Mouse (Mus musculus): ENCODE results near the gene Mgme1. TPM values are rescaled to one million over a fixed set of nuclear protein-coding genes. Genes with fewer than 3 reads are reported as not detected.

The Mgme1 gene
- 2.6 and 3.9 TPM in 2 replicates for polyA plus RNA-seq (2012; rRNA removed)

DNA sequence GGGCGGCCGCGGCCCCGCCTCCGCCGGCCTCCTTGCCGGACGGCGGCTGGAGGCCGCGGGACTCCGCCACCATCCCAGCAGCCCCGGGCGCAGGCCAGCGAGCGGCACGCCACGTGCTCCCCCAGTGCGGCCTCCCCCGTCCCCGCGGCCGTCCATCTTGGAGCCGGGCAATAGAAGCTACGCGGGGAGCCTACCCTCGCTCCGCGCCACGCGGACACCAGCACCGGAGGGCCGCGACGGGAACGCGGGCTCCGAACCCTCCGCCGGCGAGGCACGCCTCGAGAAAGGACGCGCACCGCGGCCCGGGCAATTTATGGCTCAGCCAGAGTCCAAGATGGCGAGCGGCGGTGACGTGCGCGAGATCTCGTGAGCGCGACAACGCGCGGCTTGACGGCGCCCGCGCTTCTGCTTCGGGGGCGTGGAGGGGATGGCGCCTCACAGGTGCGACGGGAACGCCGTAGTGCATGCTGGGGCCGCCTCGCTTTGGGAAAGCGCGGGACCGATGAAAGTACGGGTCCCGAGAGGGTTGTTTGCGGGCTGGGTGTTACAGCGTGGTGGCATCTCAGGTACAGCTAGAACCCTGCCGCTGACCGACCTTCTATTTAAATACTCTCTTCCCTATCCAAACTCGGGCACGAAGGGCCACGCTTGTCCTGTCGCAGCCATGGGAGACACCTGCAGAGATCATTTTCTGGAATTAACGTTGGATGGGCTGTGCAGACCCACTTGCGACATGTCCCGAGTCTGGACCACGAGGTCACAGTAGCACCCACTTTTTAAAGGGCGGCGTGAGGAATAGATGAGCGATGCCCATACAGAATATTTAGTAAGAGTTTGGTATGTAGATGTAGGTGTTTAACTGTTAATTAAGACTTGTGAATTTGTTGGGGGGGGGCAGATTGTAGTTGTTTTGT lies at the start of gene Mgme1, which contains the start of gene Snx5:
TSS of gene Mgme1 (plus strand) at position 157 of the 914 bp plus-strand sequence.
TSS of gene Snx5 (minus strand) at position 400 of the 914 bp plus-strand sequence.
- peak; percentile 95 for DNase-seq
- H3K4me3 ChIP-seq (replicated peaks; ENCODE audit: extremely low read depth, low read depth, low read length): peak within 1 kb of the TSS; percentile 90
- peaks cover 2% of the 10 kb centered on the region; the same call in 1 of the 2 replicates for H3K4me1 ChIP-seq (ENCODE audit: control insufficient read depth, insufficient read depth, low read length)
- WGBS: under 1% methylated on average over 93 of the region's 93 CpGs
- TF ChIP-seq POLR2A (IDR thresholded peaks at IDR 0.05; ENCODE audit: borderline replicate concordance, extremely low read depth, low read depth, low read length): peak; percentile 66; the same call in 1 of the 2 replicates
- no peak for TF ChIP-seq CTCF (IDR thresholded peaks at IDR 0.05; ENCODE audit: insufficient read depth, low read length)

DNA sequence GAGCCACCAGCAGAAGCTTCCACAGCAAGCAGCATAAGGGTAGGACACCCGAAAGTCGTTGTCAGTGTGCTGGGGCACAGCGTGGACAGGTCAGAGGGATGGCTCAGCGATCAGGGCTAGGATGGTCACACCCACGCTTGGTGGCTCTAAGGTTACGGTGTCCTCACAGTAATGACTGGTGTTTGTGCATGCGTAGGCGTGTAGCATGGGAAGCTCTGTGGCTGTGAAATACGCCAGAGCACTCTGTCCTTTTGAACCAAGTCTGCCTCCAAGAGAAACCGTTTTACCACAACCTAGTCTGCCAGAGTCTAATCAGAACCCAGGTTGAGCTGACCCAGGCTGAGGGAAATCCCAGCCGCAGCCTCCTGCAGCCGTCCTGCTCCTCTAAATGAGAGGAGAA lies 46.1 kb upstream of the Mgme1 start:
- no peak for DNase-seq
- 56% methylated on average over 12 of the region's 12 CpGs for WGBS
- Histone ChIP-seq H3K4me1 (ENCODE audit: control insufficient read depth, insufficient read depth, low read length) (no peaks in the 10 kb centered on the region), H3K4me3 (replicated peaks; ENCODE audit: extremely low read depth, low read depth, low read length) (no peak overlapping the region)
- TF ChIP-seq POLR2A (IDR thresholded peaks at IDR 0.05; ENCODE audit: borderline replicate concordance, extremely low read depth, low read depth, low read length) (no peak), CTCF (IDR thresholded peaks at IDR 0.05; ENCODE audit: insufficient read depth, low read length) (no peak)

DNA sequence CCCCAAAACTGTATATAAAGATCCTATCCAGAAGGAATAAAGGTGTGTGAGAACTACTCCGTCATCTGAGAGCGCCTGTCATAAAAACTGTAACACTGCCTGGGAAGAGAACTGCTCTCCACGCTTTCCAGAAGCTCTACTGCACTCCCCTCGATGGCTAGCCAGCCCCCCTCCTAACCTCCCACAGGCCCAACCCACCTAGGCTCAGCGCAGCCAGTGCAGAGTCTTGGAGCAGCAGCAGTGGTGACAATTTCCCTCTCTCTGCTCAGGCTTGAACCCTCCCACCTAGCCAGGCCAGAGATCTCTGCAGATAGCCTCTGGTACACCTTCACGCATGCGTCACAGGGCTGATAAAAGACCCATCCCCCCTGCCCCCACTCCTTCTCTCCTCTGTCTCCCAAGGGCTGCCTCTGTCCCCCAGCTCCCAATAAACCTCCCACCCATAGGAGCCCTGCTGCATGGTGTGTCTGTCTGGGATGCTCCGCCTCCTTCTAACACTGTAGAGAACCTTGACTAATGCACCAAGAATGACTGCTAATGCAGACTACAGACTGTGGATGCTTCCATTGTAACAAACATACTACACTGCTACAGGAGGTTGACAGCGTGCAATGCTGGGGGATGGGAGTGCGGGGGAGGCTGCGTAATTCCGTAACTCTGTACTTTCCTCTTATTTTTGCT lies 43.4 kb upstream of the Mgme1 start:
- TF ChIP-seq POLR2A (IDR thresholded peaks at IDR 0.05; ENCODE audit: borderline replicate concordance, extremely low read depth, low read depth, low read length): no peak
- TF ChIP-seq CTCF (IDR thresholded peaks at IDR 0.05; ENCODE audit: insufficient read depth, low read length): no peak
- DNase-seq: no peak
- no peaks in the 10 kb centered on the region for H3K4me1 ChIP-seq (ENCODE audit: control insufficient read depth, insufficient read depth, low read length)
- no peak overlapping the region for H3K4me3 ChIP-seq (replicated peaks; ENCODE audit: extremely low read depth, low read depth, low read length)
- 90% methylated on average over 12 of the region's 12 CpGs for WGBS

DNA sequence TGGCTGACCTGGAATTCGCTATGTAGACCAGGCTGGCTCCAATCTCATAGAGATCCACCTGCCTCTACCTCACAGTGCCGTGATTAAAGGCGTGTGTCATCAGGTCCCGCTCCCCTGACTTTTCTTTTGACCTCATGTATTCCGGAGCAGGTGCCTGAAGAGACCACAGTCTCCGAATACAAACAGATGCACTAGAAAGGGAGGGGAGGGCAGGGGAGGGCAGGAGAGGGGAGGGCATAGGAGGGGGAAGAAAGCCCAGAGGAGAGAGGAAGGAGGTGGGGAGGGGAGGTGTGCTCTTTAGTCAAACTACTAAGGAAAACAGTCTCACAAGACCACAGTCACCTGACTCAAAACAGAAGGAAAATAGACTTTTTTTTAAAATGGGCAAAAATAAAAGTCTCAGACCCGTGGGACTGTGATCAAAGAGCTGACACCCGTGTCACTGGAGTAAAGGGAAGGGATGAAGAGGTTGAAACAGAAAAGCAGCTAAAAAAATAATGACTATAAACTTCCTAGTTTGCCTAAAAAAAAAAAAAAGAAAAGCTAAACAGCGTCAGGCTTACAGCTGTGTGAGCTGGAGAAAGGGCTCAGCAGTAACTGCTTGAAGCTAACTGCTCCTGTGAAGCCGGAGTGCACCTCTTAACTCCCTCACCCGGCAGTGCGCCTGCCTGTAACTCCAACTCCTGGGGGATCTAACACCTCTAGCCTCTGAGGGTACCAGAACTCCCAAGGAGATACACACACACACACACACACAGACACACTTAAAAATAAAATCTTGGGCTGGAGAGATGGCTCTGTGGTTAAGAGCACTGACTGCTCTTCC lies 41.7 kb upstream of the Mgme1 start:
- TF ChIP-seq CTCF (IDR thresholded peaks at IDR 0.05; ENCODE audit: insufficient read depth, low read length): no peak
- no peak for TF ChIP-seq POLR2A (IDR thresholded peaks at IDR 0.05; ENCODE audit: borderline replicate concordance, extremely low read depth, low read depth, low read length)
- 70% methylated on average over 12 of the region's 12 CpGs for WGBS
- no peak for DNase-seq
- H3K4me3 ChIP-seq (replicated peaks; ENCODE audit: extremely low read depth, low read depth, low read length): no peak overlapping the region
- no peaks in the 10 kb centered on the region for H3K4me1 ChIP-seq (ENCODE audit: control insufficient read depth, insufficient read depth, low read length)

DNA sequence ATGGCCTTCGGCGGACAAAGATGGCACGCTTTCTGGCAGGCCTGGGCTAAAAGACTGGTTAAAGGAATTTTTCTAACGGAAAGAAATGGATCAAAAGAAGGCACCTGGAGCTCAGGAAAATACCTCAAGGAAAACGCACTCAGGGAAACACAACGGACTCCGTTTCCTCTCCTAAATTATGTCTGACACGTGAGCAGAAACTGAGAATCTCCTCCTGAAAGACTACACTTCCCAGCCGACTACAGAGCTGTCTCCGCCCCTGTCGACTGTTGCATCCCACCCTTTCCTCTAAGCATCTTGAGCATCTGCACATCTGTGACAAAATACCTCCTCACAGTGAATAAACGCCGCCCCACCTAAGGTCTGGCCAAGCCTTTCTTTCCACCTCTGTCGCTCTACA lies 40.8 kb upstream of the Mgme1 start:
- no peak for TF ChIP-seq POLR2A (IDR thresholded peaks at IDR 0.05; ENCODE audit: borderline replicate concordance, extremely low read depth, low read depth, low read length)
- no peak for TF ChIP-seq CTCF (IDR thresholded peaks at IDR 0.05; ENCODE audit: insufficient read depth, low read length)

DNA sequence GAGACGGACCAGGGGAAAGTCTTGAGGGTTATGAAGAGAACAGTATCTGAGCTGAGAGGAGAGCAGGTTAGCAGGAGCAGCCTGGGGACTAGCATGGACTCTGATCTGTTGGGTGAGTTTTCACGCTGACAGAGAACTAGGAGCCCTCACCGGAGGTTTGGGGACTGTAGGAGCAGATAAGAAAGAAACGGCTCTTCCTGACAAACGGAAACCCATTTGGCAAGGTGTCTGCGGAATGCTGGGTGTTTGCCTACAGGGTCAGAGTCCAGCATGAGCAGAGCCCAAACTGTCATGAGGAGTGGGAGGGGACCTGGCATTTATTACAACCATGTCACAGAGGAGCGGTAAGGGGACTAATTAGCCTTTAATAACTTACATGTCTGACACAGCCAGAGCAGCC lies 40.0 kb upstream of the Mgme1 start:
- Histone ChIP-seq H3K4me3 (replicated peaks; ENCODE audit: extremely low read depth, low read depth, low read length) (no peak overlapping the region), H3K4me1 (ENCODE audit: control insufficient read depth, insufficient read depth, low read length) (no peaks in the 10 kb centered on the region)
- TF ChIP-seq CTCF (IDR thresholded peaks at IDR 0.05; ENCODE audit: insufficient read depth, low read length) (no peak), POLR2A (IDR thresholded peaks at IDR 0.05; ENCODE audit: borderline replicate concordance, extremely low read depth, low read depth, low read length) (no peak)
- WGBS: 14% methylated on average over 7 of the region's 7 CpGs
- no peak for DNase-seq

More for the DNA sequence above, 40.8 kb upstream of the Mgme1 start:
- H3K4me3 ChIP-seq (replicated peaks; ENCODE audit: extremely low read depth, low read depth, low read length): no peak overlapping the region
- no peaks in the 10 kb centered on the region for H3K4me1 ChIP-seq (ENCODE audit: control insufficient read depth, insufficient read depth, low read length)
- DNase-seq: no peak
- 84% methylated on average over 14 of the region's 14 CpGs for WGBS

DNA sequence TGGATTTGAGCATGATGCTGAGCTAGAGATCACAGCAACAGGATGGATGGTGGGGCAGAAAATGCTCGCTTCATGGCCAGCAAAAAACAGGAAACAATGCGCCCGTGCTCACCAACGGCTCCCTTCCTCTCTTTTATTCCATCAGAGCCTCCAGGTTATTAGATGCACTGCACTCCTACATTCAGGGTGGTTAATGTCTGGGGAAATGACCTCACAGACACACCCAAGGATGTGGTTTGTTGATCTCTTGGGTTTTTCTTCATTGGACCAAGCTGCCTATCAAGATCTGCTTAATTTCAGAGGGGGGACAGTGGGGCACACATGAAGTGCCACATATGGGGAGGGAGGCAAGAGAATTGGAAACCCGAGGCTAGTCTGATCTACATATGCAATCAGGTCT lies 39.3 kb upstream of the Mgme1 start:
- DNase-seq: no peak
- Histone ChIP-seq H3K4me3 (replicated peaks; ENCODE audit: extremely low read depth, low read depth, low read length) (no peak overlapping the region), H3K4me1 (ENCODE audit: control insufficient read depth, insufficient read depth, low read length) (no peaks in the 10 kb centered on the region)
- WGBS: 43% methylated on average over 5 of the region's 5 CpGs
- TF ChIP-seq CTCF (IDR thresholded peaks at IDR 0.05; ENCODE audit: insufficient read depth, low read length): no peak

DNA sequence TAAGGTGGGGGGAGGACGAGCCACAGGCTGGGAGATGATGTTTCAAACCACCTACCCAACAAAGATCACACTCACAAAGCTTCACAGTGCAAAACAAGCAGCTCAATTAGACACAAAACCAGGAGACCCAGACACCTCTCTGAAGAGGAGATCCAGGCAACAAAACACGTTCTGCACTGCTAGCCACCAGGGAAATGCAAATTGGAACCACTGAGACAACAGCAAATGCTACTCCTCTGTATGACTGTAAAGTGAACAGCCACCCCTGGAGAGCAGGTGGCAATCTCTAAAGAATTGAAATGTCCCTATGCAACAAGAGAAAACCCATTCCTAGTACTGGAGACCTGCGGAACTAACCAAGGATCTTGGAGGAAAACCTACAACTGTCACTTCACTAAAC lies 36.9 kb upstream of the Mgme1 start:
- no peak overlapping the region for H3K4me3 ChIP-seq (replicated peaks; ENCODE audit: extremely low read depth, low read depth, low read length)
- TF ChIP-seq POLR2A (IDR thresholded peaks at IDR 0.05; ENCODE audit: borderline replicate concordance, extremely low read depth, low read depth, low read length) (no peak), CTCF (IDR thresholded peaks at IDR 0.05; ENCODE audit: insufficient read depth, low read length) (no peak)
- peaks cover 2% of the 10 kb centered on the region; the same call in 1 of the 2 replicates for H3K4me1 ChIP-seq (ENCODE audit: control insufficient read depth, insufficient read depth, low read length)
- 70% methylated on average over 3 of the region's 3 CpGs for WGBS
- no peak for DNase-seq

DNA sequence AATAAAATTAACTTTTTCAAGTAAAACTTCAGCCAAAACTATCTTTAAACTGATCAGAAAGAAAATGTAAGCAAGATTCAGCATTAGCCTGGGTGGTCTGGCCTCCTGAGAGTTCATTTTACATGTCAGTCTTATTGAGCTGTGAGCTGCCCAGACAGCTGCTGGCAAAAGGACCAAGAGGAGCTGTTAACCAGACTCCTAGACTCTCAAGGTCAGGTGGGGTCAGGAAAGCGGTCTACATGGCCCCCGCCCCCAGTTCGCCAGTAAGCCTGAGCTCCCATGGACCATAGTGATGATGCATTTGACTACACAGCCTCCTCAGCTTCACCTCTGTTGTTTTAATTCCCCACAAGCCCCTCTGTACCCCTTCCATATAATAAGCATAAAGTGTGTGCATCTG lies 34.7 kb upstream of the Mgme1 start:
- Histone ChIP-seq H3K4me3 (replicated peaks; ENCODE audit: extremely low read depth, low read depth, low read length) (no peak overlapping the region), H3K4me1 (ENCODE audit: control insufficient read depth, insufficient read depth, low read length) (peaks cover 2% of the 10 kb centered on the region; the same call in 1 of the 2 replicates)
- no peak for DNase-seq
- TF ChIP-seq POLR2A (IDR thresholded peaks at IDR 0.05; ENCODE audit: borderline replicate concordance, extremely low read depth, low read depth, low read length): no peak
- TF ChIP-seq CTCF (IDR thresholded peaks at IDR 0.05; ENCODE audit: insufficient read depth, low read length): no peak
- WGBS: 58% methylated on average over 3 of the region's 3 CpGs

Data from lung, adult 2 months (tissue).